Mouse (Mus musculus) forebrain, embryonic 15.5 days (tissue): Measurements from ENCODE around the gene Llph. TPM values are rescaled to one million over a fixed set of nuclear protein-coding genes. Genes with fewer than 3 reads are reported as not detected.
"Not testable (repeated sequence)": the region's sequence is repeated elsewhere in the genome, so short reads cannot be mapped to it uniquely, and the experiment has no call there.

Experiments
- ATAC-seq: fragments of 200-750 bp; cut with Nextera tagmentation; replicated peaks from 2 replicates; pipeline ENCODE4 v1.8.0; 2017; ENCODE audit warnings: mild to moderate bottlenecking, moderate TSS enrichment, moderate library complexity
- H3K27ac ChIP-seq: fragments of 300-500 bp; sonication (generic); replicated peaks from 2 replicates; pipeline ENCODE4 v1.5.1; 2015; ENCODE audit warnings: mild to moderate bottlenecking, inconsistent platforms
- H3K27me3 ChIP-seq: fragments of 300-500 bp; sonication (generic); 2 replicates; pipeline ENCODE4 v1.6.1; 2015; ENCODE audit warnings: inconsistent platforms
- H3K36me3 ChIP-seq: fragments of 300-500 bp; sonication (generic); 2 replicates; pipeline ENCODE4 v1.6.1; 2015; ENCODE audit warnings: mild to moderate bottlenecking, inconsistent platforms
- H3K4me1 ChIP-seq: fragments of 300-500 bp; sonication (generic); 2 replicates; pipeline ENCODE4 v1.6.1; 2015; ENCODE audit warnings: inconsistent platforms
- H3K4me2 ChIP-seq: fragments of 300-500 bp; sonication (generic); replicated peaks from 2 replicates; pipeline ENCODE4 v1.6.1; 2015; ENCODE audit warnings: mild to moderate bottlenecking, inconsistent platforms
- H3K4me3 ChIP-seq: fragments of 300-500 bp; sonication (generic); 2 replicates; pipeline ENCODE4 v1.5.1; 2015; ENCODE audit warnings: mild to moderate bottlenecking, inconsistent platforms
- H3K9ac ChIP-seq: fragments of 300-500 bp; sonication (generic); replicated peaks from 2 replicates; pipeline ENCODE4 v1.6.1; 2015; ENCODE audit warnings: mild to moderate bottlenecking, inconsistent platforms
- H3K9me3 ChIP-seq: fragments of 300-500 bp; sonication (generic); 2 replicates; pipeline ENCODE4 v1.6.1; 2016; ENCODE audit warnings: inconsistent platforms
- WGBS: fragments of 180-500 bp; shearing (Covaris S2); methylation state at CpG from one replicate; pipeline ENCODE4 v1.1.7; 2015; ENCODE audit warnings: mixed read lengths; 5-methylcytosine and 5-hydroxymethylcytosine counted together
- polyA plus RNA-seq: library from polyadenylated mRNA; unstranded; fragments of >200 nt; fragmentation: Nextera tagmentation; extraction: Ambion mirVana; gene quantifications from 2 replicates; pipeline ENCODE4 v1.2.1, GENCODE M21; 2015

The Llph gene
- polyA plus RNA-seq, 1 experiment from 2014 or later = 41.9 TPM

GRCm38 (mm10) chr10:120201961-120202402, 24.9 kb upstream of the Llph start, which contains the start of gene Irak3:
Gene Irak3, minus strand, starts transcription at chr10:120202130.
- H3K36me3 ChIP-seq = no peaks in the 10 kb centered on the region
- peak within 1 kb of the TSS; percentile 45 for H3K4me3 ChIP-seq
- 1% methylated on average over 13 of the region's 13 CpGs for WGBS
- peak; percentile 69 for ATAC-seq
- peak within 1 kb of the TSS; percentile 83 for H3K4me2 ChIP-seq
- H3K4me1 ChIP-seq = peaks cover 9% of the 10 kb centered on the region
- no peak within 1 kb of the TSS for H3K27ac ChIP-seq
- H3K9ac ChIP-seq = peak within 1 kb of the TSS; percentile 27
- H3K9me3 ChIP-seq = no peaks in the 10 kb centered on the region
- H3K27me3 ChIP-seq = peaks cover 12% of the 10 kb centered on the region; the same call in 1 of the 2 replicates

- Histone ChIP-seq H3K27me3 (peaks cover 12% of the 10 kb centered on the region; the same call in 1 of the 2 replicates), H3K27ac (no peak overlapping the region), H3K4me1 (peaks cover 9% of the 10 kb centered on the region), H3K9me3 (no peaks in the 10 kb centered on the region), H3K4me2 (no peak overlapping the region), H3K9ac (no peak overlapping the region), H3K4me3 (no peak overlapping the region), H3K36me3 (no peaks in the 10 kb centered on the region)
- ATAC-seq = no peak
- WGBS = 77% methylated on average over 16 of the region's 16 CpGs
Measured at GRCm38 (mm10) chr10:120202467-120203250, 24.2 kb upstream of the Llph start.

GRCm38 (mm10) chr10:120204591-120205210, 22.2 kb upstream of the Llph start:
- no peaks in the 10 kb centered on the region for H3K36me3 ChIP-seq
- H3K27ac ChIP-seq = no peak overlapping the region
- WGBS = 84% methylated on average over 13 of the region's 13 CpGs
- ATAC-seq = no peak
- no peaks in the 10 kb centered on the region for H3K9me3 ChIP-seq
- no peak overlapping the region for H3K4me3 ChIP-seq
- H3K4me1 ChIP-seq = peaks cover 16% of the 10 kb centered on the region
- H3K27me3 ChIP-seq = peaks cover 12% of the 10 kb centered on the region; the same call in 1 of the 2 replicates
- H3K4me2 ChIP-seq = no peak overlapping the region
- no peak overlapping the region for H3K9ac ChIP-seq

GRCm38 (mm10) chr10:120208015-120208414, 18.9 kb upstream of the Llph start:
- no peak for ATAC-seq
- Histone ChIP-seq H3K27ac (no peak overlapping the region), H3K36me3 (no peaks in the 10 kb centered on the region), H3K27me3 (no peaks in the 10 kb centered on the region), H3K4me3 (no peak overlapping the region), H3K4me1 (peaks cover 10% of the 10 kb centered on the region), H3K4me2 (no peak overlapping the region), H3K9ac (no peak overlapping the region), H3K9me3 (no peaks in the 10 kb centered on the region)
- 93% methylated on average over 8 of the region's 8 CpGs for WGBS

- Histone ChIP-seq H3K9me3 (no peaks in the 10 kb centered on the region), H3K4me2 (peak overlapping the region; percentile 51), H3K4me1 (peaks cover 10% of the 10 kb centered on the region), H3K9ac (peak overlapping the region; percentile 88), H3K27me3 (no peaks in the 10 kb centered on the region), H3K27ac (peak overlapping the region; percentile 20; the same call in 1 of the 2 replicates), H3K4me3 (peak overlapping the region; percentile 81), H3K36me3 (no peaks in the 10 kb centered on the region)
- 5% methylated on average over 53 of the region's 53 CpGs for WGBS
- ATAC-seq = peak; percentile 91
Measured at GRCm38 (mm10) chr10:120208575-120209538, 18.0 kb upstream of the Llph start.

GRCm38 (mm10) chr10:120209539-120209925, 17.3 kb upstream of the Llph start:
- Histone ChIP-seq H3K27me3 (no peaks in the 10 kb centered on the region), H3K4me1 (peaks cover 10% of the 10 kb centered on the region), H3K9me3 (no peaks in the 10 kb centered on the region), H3K4me2 (peak overlapping the region; percentile 51), H3K27ac (no peak overlapping the region), H3K36me3 (no peaks in the 10 kb centered on the region), H3K9ac (no peak overlapping the region), H3K4me3 (peak overlapping the region; percentile 81)
- no peak for ATAC-seq
- 75% methylated on average over 6 of the region's 6 CpGs for WGBS

GRCm38 (mm10) chr10:120210096-120210495, 16.8 kb upstream of the Llph start:
- WGBS = 84% methylated on average over 3 of the region's 3 CpGs
- H3K36me3 ChIP-seq = no peaks in the 10 kb centered on the region
- no peak overlapping the region for H3K27ac ChIP-seq
- no peaks in the 10 kb centered on the region for H3K27me3 ChIP-seq
- H3K9ac ChIP-seq = no peak overlapping the region
- H3K4me3 ChIP-seq = peak overlapping the region; percentile 81; the same call in 1 of the 2 replicates
- H3K4me1 ChIP-seq = peaks cover 10% of the 10 kb centered on the region
- no peak for ATAC-seq
- H3K9me3 ChIP-seq = no peaks in the 10 kb centered on the region
- H3K4me2 ChIP-seq = 0 out of 2 replicates have a peak overlapping the region, but pooled peaks have one; percentile 51

GRCm38 (mm10) chr10:120217099-120217498, 9.8 kb upstream of the Llph start:
- not testable (repeated sequence) for H3K27me3 ChIP-seq, H3K9me3 ChIP-seq, H3K4me1 ChIP-seq, H3K9ac ChIP-seq, H3K4me2 ChIP-seq, H3K27ac ChIP-seq, H3K4me3 ChIP-seq, ATAC-seq
- H3K36me3 ChIP-seq = peaks cover 11% of the 10 kb centered on the region; the same call in 1 of the 2 replicates
- 90% methylated on average over 1 of the region's 1 CpGs for WGBS

GRCm38 (mm10) chr10:120218996-120219395, 7.9 kb upstream of the Llph start:
- whole genome bisulfite sequencing = 94% methylated on average over 10 of the region's 10 CpGs
- Histone ChIP-seq H3K27me3 (no peaks in the 10 kb centered on the region), H3K4me1 (no peaks in the 10 kb centered on the region), H3K36me3 (peaks cover 11% of the 10 kb centered on the region; the same call in 1 of the 2 replicates), H3K4me3 (no peak overlapping the region), H3K9me3 (no peaks in the 10 kb centered on the region), H3K27ac (no peak overlapping the region), H3K4me2 (no peak overlapping the region), H3K9ac (no peak overlapping the region)
- ATAC-seq = no peak

GRCm38 (mm10) chr10:120219578-120220359, 7.1 kb upstream of the Llph start:
- H3K4me2 ChIP-seq = no peak overlapping the region
- H3K27me3 ChIP-seq = no peaks in the 10 kb centered on the region
- no peak overlapping the region for H3K9ac ChIP-seq
- no peaks in the 10 kb centered on the region for H3K4me1 ChIP-seq
- ATAC-seq = no peak
- WGBS = 89% methylated on average over 14 of the region's 14 CpGs
- peaks cover 11% of the 10 kb centered on the region; the same call in 1 of the 2 replicates for H3K36me3 ChIP-seq
- no peak overlapping the region for H3K4me3 ChIP-seq
- H3K9me3 ChIP-seq = no peaks in the 10 kb centered on the region
- H3K27ac ChIP-seq = no peak overlapping the region

- Histone ChIP-seq H3K27me3 (no peaks in the 10 kb centered on the region), H3K27ac (no peak overlapping the region), H3K4me2 (no peak overlapping the region), H3K9ac (no peak overlapping the region), H3K9me3 (no peaks in the 10 kb centered on the region), H3K4me1 (no peaks in the 10 kb centered on the region), H3K4me3 (no peak overlapping the region), H3K36me3 (peaks cover 11% of the 10 kb centered on the region; the same call in 1 of the 2 replicates)
- ATAC-seq = no peak
- WGBS = 89% methylated on average over 7 of the region's 7 CpGs
Measured at GRCm38 (mm10) chr10:120220776-120221175, 6.1 kb upstream of the Llph start.
